Mouse (Mus musculus): ENCODE data around the gene Osmr.
A peak's percentile ranks its signal among the peaks of the same experiment; 100 is the strongest.

Gene Osmr

DNA sequence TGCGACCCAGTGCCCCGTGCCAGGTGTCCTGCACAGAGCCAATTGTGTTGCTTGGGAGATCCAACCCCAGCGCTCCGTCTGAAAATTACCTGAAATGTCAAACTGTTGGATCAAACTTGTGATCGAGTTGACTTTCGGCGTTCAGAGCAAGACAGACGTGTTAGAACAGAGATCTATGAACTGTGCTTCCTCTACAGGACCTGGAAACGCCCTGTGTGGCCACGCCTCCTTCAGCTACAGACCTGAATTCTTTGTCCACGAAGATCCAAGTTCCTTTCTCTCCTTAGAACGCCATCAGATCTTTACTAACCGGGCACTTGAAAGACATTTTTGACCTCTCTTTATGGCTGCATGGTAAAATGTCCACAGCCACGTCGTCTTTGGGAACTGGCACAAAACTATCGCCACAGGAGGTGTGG is at the start of gene Osmr:
Osmr (minus strand) TSS at position 369 of the 419 bp plus-strand sequence.
- DNase-seq (ENCODE audit: low spot score): no peak

DNA sequence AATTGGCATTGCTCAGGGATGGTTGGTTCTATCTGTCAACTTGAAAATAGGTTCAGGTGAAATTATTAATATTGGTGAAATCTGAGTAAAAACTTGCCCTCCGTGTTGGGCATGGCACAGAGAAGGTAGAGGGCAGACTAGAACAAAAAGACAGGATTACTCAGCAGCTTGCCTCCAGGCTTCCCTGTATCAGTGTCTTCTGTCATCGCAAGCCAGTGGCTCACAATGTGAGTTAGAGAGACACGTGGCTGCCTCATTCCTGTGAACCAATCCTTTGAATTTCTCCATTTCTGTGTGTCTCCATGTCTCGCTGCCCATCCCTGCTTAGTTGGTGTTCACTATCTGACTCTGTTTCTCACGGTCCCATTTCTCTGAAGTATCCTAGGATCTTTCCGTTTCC is 44.6 kb upstream of the Osmr start:
- DNase-seq (ENCODE audit: low spot score): no peak

DNA sequence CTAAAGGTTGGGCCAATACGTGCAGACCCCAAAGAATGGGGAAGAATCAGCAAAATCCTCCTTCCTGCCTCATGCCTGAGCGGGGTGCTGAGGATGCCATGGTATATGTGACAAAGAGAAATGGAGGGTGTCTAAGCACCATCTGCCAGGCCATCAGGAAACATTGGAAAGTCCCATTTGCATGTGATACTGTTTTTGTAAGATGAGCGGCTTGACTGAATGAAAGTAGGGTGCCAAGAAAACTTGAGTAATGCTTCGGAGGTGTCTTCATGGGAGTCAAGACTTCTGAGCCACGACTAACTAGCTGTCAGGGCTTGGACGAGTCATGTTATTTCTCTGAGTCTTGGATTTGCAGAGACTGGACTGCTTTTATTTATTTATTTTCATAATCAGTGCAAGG is 39.4 kb upstream of the Osmr start:
- DNase-seq (ENCODE audit: low spot score): no peak

DNA sequence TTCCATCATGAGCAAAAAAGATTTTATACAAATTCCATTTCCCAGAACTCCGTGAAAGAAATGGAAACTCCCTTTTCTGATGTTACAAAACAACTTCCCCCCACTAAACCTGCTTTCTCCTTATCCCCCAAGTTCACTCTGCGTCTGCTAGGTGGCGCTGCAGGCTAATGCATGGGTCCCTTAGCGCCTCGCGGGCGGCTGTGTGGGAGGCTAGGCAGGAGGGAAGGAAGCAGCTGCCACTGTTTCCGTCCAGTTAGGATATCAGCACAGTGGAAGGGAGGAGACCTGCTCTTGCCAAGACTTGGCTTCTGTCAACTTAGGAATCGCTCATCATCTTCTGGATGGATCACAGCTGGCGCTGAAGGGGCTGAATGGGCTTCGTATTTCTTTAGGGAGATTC is 34.9 kb upstream of the Osmr start:
- DNase-seq (ENCODE audit: low spot score): peak; percentile 81

DNA sequence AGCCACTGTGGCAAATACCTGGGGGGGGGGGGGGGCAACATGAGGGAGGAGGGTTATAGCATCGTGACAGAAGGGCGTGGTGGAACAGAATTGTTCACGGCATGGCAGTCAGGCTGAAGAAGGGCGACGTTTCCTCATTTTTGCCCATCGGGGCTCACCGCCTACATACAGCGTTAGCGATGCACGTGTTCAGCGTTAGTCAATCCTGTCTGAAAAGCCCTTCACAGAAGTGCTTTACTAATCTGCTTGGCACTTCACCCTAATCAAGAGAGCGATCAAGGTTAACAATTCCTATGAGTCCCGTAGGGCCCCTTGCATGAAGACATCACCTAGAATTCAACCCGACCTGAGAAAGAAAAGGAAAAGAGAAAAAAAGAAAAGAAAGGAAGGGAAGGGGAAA is 34.3 kb upstream of the Osmr start:
- no peak for DNase-seq (ENCODE audit: low spot score)

DNA sequence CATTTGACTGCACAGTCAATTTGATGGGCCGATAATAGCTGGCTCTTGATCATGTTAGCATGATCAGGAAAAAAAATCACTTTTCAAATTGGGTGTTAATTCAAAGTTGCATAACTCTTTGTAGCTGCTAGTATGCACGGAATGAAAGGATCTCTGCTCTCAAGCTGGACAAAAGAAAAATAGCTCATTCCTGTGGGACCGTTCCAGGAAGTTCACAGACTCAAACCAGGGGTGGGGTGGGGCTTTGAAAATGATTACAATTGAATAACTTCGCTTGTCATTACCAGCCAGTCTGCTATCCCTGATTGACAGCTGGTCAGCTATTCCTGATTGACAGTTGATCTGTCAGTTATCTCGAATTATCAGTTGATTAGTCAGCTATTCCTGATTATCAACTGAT is 33.8 kb upstream of the Osmr start:
- no peak for DNase-seq (ENCODE audit: low spot score)

DNA sequence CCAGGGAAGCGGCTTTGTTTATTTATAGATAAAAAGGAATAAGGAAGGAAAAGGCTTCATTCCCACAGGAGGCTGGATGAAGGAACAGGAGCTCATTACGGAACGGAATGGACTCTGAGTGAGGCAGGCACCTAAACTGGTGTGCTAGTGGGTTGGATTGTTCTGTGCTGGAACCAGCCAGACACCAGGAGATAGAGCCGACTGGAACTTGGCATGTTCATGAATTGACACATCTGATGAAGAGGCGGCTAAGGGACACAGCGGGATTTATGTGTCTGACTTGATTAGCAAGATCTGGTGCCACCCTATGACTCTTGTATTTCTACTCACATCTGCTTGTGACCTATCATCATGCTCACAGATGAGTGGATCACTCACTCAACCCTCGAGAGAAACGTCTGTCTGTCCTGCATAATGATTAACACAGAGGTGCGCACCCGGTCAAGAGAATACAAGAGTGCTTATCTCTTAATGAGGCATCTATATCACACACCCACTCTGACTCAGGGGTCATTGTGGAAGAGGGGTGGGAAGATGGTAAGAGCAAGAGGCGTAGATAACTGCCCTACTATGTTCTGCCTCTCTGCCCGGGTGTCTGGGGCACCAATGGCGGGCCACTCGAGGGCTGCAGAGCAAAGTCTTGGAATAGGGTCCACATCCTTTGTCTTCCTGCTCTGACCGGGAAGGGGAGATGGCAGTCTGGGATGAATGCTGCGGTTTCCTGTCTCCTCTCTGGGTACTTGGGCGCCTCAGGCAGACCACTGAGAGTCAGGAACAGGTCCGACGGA is 31.7 kb upstream of the Osmr start:
- DNase-seq (ENCODE audit: low spot score): no peak

DNA sequence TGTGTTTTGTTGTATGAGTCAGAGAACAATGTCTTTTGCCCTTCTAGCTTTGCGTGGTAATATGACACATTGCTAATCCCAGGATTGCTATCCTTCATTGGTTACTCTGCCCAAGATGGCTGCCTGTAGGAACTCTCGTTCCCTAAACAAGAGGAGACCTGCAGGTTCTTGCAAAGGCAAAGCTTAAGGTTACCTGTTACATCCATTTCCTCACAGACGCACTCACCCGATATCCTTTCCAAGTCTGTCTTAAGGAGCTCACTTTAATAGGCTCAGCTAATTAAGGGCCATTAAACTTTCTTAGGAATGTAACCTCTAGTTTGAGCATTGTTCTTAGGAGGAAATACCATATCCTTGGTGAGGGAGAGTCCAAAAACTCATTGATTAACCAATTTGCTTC is 31.0 kb upstream of the Osmr start:
- no peak for DNase-seq (ENCODE audit: low spot score)

DNA sequence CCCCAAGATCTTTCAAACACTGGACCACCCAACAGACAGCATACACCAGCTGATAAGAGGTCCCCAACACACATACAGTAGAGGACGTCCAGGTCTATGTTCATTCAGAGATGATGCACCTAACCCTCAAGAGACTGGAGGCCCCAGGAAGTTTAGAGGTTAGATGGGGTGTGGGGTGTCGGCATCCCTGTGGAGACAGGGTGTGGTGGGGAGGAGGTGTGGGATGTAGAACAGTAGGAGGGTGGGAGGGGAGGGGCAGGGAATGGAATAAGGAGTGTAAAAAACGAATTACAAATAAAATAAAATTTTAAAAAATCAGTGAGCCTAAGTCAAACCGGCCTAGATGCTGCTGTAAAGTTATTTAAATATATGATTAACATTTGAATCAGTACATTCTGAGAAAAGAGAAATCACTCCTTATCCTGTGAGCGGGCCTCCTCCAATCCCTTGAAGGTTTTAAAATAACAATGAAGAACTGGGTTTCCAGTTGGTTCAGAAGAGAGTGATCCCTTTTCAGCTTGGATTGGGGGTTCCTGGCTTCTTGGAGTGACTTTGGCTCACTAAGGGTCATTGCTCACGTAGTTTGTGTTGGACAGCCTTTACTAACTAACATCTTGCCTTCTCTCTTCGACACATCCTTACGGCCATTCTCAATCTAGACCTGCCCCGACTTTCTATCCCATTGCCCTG is 28.7 kb upstream of the Osmr start:
- DNase-seq (ENCODE audit: low spot score): no peak

DNA sequence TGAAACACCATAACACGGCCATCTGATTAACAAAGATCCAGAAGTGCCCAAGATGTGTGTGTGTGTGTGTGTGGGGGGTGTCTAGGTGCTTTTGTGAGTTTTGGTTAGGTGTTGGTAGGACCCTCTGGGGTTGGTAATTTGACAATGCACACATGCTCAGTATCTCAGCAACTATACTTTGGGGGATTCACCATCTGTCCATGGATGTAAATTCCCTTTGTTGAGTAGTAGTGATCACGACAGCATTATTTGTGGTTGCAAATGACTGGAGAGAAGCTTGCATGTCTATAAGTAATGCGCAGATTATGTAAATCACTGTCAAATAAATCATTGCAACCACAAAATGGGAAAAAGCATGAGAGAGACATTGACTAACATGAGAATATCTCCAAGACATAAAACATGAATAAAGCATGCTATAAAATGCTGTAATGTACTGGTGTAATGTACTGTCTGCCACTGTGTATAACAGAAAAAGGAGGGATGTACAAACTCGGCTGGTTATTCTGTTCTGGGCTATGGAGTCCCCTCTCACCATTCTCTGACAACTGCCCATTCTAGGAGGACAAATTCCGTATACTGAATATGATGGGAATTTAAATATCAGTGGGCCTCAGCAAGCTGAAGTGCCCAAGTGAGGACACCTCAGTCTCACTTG is 27.3 kb upstream of the Osmr start:
- no peak for DNase-seq (ENCODE audit: low spot score)

DNA sequence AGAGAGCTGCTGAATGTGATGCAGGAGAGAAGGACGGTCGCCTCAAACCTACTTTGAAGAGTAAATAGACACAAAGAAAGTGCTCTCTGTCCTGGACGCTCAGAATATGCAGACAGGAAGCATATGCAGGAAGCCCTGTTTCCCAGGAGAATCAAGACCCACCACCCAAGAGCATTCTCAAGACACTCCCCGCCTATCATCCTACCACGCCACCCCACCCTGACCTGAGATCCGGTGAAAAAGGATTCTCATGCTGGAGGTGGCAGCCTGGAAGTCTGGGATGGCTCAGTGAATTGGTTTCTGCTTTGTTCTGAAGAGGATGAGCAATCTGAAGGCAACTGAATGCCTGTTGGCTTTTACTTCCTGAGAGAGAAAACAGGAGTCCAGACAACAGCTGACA is 26.5 kb upstream of the Osmr start:
- no peak for DNase-seq (ENCODE audit: low spot score)

DNA sequence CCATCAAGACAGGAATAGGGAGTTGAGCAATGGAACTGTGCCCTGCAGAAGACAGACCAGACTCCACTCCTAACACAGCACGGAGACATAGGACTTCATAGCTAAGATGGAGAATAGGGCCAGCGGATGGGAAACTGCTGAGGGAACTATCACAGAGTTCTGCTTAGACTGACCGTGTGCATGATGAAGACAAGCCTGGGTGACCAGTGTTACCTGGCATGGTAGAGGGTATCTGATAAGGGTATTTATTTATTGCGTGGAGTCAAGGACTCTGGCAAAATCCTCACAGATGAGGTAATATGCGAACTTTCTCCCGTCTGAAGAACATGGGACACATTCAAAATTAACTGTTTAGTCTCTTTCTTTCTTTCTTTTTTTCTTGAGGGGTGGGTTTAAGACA is 9.5 kb upstream of the Osmr start:
- DNase-seq (ENCODE audit: low spot score): no peak

DNA sequence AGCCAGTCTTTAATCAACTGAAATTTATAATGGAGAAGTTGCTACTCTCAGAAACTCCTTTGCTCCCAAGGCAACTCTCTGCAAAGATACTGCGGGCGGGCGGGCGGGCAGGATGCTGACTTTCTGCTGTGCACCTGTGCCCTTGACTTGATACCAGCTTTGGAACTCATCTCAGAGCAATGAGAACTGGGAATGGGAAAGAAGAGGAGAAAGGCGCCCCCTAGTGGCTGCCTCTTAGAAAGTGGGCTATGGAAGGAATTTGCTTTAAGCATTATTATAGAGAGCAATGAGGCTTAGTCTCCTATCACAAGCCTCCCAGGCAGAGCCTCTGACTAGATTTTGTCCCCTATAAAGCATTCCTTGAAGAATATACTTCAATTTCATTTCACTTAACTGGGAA is 9.0 kb upstream of the Osmr start:
- DNase-seq (ENCODE audit: low spot score): no peak

DNA sequence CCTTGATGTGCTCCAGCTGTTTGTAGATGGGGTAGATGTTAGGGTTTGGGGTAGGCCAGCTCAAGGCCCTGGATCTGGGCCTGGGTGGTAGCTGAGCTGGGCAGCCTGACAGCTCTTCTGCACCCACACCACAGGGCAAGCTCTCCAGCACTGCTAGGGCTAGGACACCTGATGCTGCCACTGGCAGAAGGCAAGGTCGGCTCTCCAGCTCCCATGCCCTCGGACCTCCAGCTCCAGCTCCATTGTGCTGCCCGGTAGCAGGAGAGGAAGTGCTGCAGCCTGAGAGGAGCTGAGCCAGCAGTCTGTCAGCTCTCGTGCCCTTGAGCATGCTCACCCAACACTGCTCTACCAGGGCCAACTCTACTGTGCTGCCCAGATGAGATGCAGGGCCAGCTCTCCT is 8.3 kb upstream of the Osmr start:
- DNase-seq (ENCODE audit: low spot score): no peak

DNA sequence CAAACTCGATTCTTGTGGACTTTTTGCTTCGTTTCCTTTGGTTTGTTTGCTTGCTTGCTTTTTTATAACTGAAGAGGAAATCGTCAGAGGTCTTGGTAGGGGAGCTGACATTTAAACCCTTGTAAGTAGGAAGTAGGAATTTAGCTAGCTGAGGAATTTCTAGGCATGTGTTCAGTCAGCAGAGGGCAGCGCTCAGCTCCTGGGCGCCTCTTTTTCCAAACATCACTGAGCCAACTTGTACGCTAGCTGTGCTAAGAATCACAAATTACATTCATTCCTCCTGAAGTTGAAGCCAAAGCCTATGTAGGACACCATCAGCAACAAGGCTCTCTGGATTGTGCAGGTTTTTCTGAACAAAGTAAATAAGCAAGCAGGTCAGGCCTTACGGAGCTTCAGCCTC is 7.4 kb upstream of the Osmr start:
- no peak for DNase-seq (ENCODE audit: low spot score)

DNA sequence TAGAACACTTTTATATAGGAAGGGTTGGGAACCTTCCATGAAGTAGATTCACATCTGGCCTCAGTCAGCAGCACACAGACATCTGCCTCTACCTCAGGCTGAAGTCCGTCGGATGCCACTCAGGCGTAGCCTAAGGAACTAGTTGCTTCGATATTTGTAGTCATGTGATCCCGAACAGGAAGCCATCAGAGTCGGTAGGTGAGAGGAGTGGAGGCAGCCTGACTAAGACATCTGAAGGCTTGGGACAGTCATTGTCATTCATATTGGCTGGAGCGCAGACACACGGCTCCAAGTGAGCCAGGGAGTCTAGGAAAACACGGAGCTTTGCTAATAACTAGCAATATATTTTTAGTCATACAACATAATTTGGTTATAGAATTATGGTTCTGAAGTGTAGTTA is 6.4 kb upstream of the Osmr start:
- DNase-seq (ENCODE audit: low spot score): no peak

DNA sequence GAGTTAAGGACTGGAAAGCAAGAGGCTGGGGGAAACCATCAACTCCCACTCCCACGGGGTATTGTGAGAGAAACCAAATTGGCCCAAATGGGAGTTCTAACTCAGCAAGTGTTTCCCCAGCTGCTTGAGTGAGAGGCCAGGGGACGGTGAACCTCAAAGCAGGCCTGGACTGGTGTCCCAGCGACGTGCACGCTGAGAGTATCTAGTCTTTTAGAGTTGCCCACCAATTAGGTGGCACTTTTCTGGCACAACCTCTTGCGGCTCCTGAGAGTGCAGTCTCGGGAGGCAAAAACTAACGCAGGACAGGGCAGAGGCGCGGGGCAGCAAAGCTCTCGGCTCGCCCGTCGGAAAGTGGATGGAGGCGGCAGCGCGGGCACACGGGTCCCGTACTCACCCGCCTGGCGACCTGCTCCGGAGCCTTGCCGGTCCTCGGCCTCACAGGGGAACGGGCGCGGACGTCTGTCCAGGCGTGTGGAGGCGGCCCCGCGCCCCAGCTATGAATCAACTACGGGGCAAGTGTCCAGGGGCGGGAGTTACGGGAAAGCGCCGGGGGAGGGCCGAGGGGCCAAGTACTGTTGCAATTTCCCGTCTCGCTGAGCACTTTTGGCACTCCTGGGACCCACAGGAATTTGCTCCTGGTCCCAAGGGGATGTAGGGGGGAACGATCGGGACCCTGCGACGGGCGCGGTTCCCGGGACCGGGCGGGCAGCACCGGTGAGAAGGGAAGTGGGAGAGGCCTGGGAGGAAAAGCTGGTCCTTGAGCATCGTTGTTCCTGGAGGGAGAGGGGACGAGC is 765 bp downstream of the Osmr start:
- DNase-seq (ENCODE audit: low spot score): peak; percentile 44

DNA sequence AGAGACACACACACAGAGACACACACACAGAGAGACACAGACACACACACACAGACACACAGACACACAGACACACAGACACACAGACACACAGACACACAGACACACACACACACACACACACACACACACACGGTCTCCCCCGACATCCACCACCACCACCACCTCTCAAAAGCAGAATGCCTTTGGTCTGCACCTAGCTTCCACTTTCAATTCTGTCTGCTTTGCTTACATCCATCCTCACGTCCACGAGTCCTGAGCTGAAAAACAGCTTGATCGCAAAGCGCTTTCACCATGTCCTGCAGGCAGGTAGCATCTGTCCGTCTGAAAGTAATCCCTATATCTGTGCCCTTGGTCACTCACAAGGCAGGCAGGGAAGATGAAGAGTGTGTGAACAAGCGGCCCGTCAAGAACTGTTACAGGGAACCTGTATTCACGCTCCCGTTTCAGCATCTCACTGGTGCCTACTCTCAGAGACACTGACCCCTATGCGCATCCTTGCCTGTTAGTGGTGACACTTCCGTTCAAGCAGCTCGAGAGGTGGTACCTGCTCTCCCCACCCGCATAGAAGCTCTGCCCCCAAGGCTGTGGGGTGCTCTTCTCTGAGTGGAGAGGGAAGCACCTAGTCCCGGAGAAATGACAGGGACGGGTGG is 1.5 kb downstream of the Osmr start:
- DNase-seq (ENCODE audit: low spot score): no peak

DNA sequence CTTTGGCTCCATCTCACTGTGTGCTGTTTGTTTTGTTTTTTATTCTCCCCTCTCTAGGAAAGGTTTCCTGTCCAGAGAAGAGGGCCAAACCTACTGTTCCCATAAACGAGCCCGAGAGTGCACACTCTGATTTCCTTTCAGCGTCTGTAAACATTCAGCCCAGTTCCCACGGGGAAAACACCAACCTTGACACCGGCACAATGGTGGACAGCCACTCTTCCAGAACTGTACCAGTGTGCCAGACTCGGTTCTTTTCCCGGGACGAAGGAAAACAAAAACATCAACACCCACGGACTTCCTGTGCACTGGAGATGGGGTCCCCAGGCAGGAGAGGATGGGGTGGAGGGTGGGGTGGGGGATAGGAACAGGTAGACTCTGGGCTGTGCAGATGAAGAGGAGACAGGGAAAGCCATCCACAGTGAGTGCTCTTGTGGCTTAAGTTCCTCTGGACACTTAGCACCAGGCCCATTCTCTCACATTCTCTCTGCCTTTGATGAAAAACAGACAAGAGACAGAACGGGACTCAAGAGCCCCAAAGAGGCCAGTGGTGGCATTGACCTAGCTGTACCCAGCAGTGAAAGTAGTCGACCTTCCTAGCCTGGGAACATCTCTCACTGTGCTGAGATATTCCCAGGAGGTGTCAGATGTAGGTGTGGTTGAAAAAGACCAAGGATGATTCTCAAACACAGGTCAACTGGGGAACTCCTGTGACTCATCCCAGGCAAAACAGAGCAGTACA is 3.0 kb downstream of the Osmr start:
- DNase-seq (ENCODE audit: low spot score): no peak

DNA sequence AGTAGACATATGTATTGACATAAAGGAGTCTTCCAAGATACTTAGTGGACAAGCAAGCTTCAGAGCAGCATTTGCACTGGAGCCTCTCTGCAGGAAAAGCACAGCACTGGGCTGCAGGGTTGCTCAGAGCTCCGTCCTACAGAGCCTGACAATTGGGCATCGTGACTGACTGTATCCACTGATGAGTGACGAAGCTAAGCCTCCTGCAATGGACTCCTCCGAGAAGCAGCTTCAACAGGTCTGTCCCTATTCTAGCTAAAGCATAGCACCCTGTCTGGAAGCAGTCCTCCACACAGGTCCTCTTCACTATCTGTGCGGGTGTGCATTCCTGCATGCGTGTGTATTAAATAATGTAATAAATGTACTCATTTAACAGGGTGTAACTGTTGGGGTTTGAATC is 7.9 kb downstream of the Osmr start:
- DNase-seq (ENCODE audit: low spot score): no peak

DNA sequence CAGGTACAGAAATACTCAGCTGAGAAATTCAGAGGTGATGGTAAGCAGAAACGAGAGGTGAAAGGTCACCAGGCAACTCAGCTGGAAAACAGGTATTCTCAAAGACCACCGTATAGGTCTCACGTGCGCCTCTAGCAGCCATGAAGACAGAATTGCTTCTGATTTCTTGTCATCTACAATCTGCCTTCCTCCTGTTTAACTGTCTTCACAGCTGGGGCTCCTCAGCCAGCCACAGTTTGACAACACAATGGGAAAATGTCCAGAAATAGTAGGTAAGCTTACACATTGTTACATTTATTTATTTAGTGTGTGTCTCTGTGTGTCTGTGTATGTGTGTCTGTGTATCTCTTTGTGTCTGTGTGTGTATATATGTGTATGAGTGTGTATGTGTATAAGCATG is 12.6 kb downstream of the Osmr start:
- no peak for DNase-seq (ENCODE audit: low spot score)
